Mouse (Mus musculus) liver, adult 2 months (tissue): ENCODE measurements around the gene Rapgef3.

Experiments used
- CTCF ChIP-seq: fragments of 200-500 bp; IDR thresholded peaks from 2 replicates; pipeline ENCODE4 v1.5.1; 2011; ENCODE audit warnings: low read depth, low read length, control low read depth
- POLR2A ChIP-seq: fragments of 200-500 bp; IDR thresholded peaks from 2 replicates; pipeline ENCODE4 v1.6.1; 2011; ENCODE audit warnings: low read length, control low read depth; ENCODE audit not compliant: insufficient read depth; ENCODE audit errors: extremely low read depth

DNA sequence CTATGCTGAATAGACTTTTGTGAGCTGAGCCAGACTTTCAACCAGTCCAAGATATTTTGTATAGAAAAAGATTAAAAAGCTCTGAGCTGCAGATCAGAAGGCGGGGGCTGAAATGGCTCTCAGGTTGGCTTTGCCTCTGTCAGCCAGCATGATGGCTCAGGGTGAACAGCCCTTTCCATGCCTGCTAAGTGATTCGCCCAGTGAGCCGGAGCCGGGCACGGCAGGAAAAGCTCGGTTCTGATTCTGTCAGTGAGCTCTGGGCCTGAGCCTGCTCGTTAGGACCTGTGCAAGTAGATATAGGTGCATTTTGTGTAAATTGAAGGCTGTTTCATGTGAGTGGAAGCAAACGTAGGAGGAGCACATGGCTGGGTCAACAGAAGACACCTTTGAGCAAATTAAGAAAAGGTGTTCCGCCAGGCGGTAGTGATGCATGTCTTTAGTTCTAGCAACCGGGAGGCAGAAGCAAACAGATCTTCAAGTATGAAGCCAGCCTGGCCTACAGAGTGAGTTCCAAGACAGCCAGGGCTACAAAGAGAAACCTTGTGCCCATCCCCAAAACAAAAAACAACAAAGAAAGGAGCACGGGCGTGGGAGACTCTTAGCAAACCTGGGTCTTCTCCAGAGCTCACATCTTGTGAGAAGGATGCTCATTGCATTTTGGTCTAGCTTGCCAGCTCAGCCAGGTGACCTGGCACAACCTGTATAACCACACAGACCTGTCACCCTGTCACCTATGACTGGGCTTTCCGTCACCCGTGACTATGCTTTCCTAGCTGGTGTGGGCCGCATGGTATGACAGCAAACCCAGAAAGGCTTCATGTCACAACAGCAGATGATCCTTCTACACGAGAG, 43.2 kb downstream of the Rapgef3 start:
- TF ChIP-seq CTCF: no peak
- no peak for TF ChIP-seq POLR2A
